Mouse (Mus musculus) adrenal gland, postnatal 25 days (tissue): ENCODE data around the gene Grrp1. TPM values are rescaled to one million over a fixed set of nuclear protein-coding genes. Genes with fewer than 3 reads are reported as not detected.
"Not testable (repeated sequence)": the region's sequence is repeated elsewhere in the genome, so short reads cannot be mapped to it uniquely, and the experiment has no call there.

Experiments
- DNase-seq: peaks from one replicate; pipeline ENCODE4 v3.0.0; 2021; ENCODE audit warnings: mixed read lengths
- long read RNA-seq: library from polyadenylated mRNA; stranded (forward); transcript quantifications from one replicate; pipeline ENCODE4 v2.0.0, GENCODE M21; 2021
- total RNA-seq: library from RNA; stranded (reverse); gene quantifications from 2 replicates; pipeline ENCODE4 v1.2.3, GENCODE M21; 2021

Gene Grrp1
- total RNA-seq = 6.2 and 8.3 TPM in 2 replicates
- long read RNA-seq, transcript Grrp1-201 (2 exons, 1,226 nt) = major isoform, 9 of 12 reads
- long read RNA-seq, partial matches to known transcripts = 0 of 12 reads
- long read RNA-seq, other reads (novel, unspliced or antisense) = 2 of 12 reads

GRCm38 (mm10) chr4:134253722-134254324 is at the start of gene Grrp1:
Grrp1 (minus strand) TSS chr4:134254106.
- DNase-seq = no peak

GRCm38 (mm10) chr4:134302084-134302483 is 48.2 kb upstream of the Grrp1 start:
- no peak for DNase-seq

GRCm38 (mm10) chr4:134300316-134300715 is 46.4 kb upstream of the Grrp1 start:
- no peak for DNase-seq

- DNase-seq = no peak
Measured at GRCm38 (mm10) chr4:134299498-134299810, 45.5 kb upstream of the Grrp1 start.

- DNase-seq = no peak
Measured at GRCm38 (mm10) chr4:134298626-134299497, 45.0 kb upstream of the Grrp1 start.

GRCm38 (mm10) chr4:134297369-134297768 is 43.5 kb upstream of the Grrp1 start:
- no peak for DNase-seq

GRCm38 (mm10) chr4:134296523-134296922 is 42.6 kb upstream of the Grrp1 start:
- no peak for DNase-seq

- not testable (repeated sequence) for DNase-seq
Measured at GRCm38 (mm10) chr4:134296096-134296495, 42.2 kb upstream of the Grrp1 start.

GRCm38 (mm10) chr4:134293692-134294163 is 39.8 kb upstream of the Grrp1 start:
- no peak for DNase-seq

GRCm38 (mm10) chr4:134293061-134293691 is 39.3 kb upstream of the Grrp1 start:
- no peak for DNase-seq

- peak; percentile 75 for DNase-seq
Measured at GRCm38 (mm10) chr4:134292067-134292466, 38.2 kb upstream of the Grrp1 start.

- DNase-seq = no peak
Measured at GRCm38 (mm10) chr4:134288397-134289256, 34.7 kb upstream of the Grrp1 start.

GRCm38 (mm10) chr4:134287575-134288025 is 33.7 kb upstream of the Grrp1 start, which contains the start of gene Pdik1l:
Pdik1l (minus strand) TSS chr4:134287895.
- DNase-seq = peak; percentile 68

- peak; percentile 99 for DNase-seq
Measured at GRCm38 (mm10) chr4:134287168-134287564, 33.3 kb upstream of the Grrp1 start.

- DNase-seq = peak; percentile 46
Measured at GRCm38 (mm10) chr4:134286226-134287167, 32.6 kb upstream of the Grrp1 start.

- no peak for DNase-seq
Measured at GRCm38 (mm10) chr4:134284942-134285341, 31.0 kb upstream of the Grrp1 start.

GRCm38 (mm10) chr4:134273417-134274345 is 19.8 kb upstream of the Grrp1 start:
- no peak for DNase-seq

GRCm38 (mm10) chr4:134272731-134273416 is 19.0 kb upstream of the Grrp1 start:
- DNase-seq = no peak

GRCm38 (mm10) chr4:134271979-134272378 is 18.1 kb upstream of the Grrp1 start:
- DNase-seq = no peak
